Mouse (Mus musculus) adrenal gland, postnatal 25 days (tissue): Measurements from ENCODE around the gene Kmt2d. TPM values are rescaled to one million over a fixed set of nuclear protein-coding genes. Genes with fewer than 3 reads are reported as not detected.
"Not testable (repeated sequence)": the region's sequence is repeated elsewhere in the genome, so short reads cannot be mapped to it uniquely, and the experiment has no call there.

Experiments used
- DNase-seq: peaks from one replicate; pipeline ENCODE4 v3.0.0; 2021; ENCODE audit warnings: mixed read lengths
- total RNA-seq: library from RNA; stranded (reverse); gene quantifications from 2 replicates; pipeline ENCODE4 v1.2.3, GENCODE M21; 2021

Gene Kmt2d
- total RNA-seq, 1 experiment from 2014 or later = 83.0 TPM

- DNase-seq = peak; percentile 97
Observed at GRCm38 (mm10) chr15:98830736-98831683, 40.0 kb downstream of the Kmt2d start, which contains the start of gene Prkag1. Gene Prkag1 (minus strand): TSS chr15:98831521.

- DNase-seq = no peak
Observed at GRCm38 (mm10) chr15:98827611-98828011, 43.4 kb downstream of the Kmt2d start.

- no peak for DNase-seq
Observed at GRCm38 (mm10) chr15:98823434-98823833, 47.6 kb downstream of the Kmt2d start.

- DNase-seq = no peak
Observed at GRCm38 (mm10) chr15:98822147-98822546, 48.9 kb downstream of the Kmt2d start.

- DNase-seq = no peak
Observed at GRCm38 (mm10) chr15:98821403-98821802, 49.6 kb downstream of the Kmt2d start.

GRCm38 (mm10) chr15:98820937-98821336 lies 50.1 kb downstream of the Kmt2d start:
- DNase-seq = no peak

- no peak for DNase-seq
Observed at GRCm38 (mm10) chr15:98818171-98818570, 52.8 kb downstream of the Kmt2d start.

- DNase-seq = no peak
Observed at GRCm38 (mm10) chr15:98812741-98813424, 58.1 kb downstream of the Kmt2d start.

- not testable (repeated sequence) for DNase-seq
Observed at GRCm38 (mm10) chr15:98810212-98810611, 60.8 kb downstream of the Kmt2d start.

- DNase-seq = no peak
Observed at GRCm38 (mm10) chr15:98809390-98809789, 61.6 kb downstream of the Kmt2d start, which contains the start of gene Ddn. Gene Ddn (minus strand): TSS chr15:98809490.

GRCm38 (mm10) chr15:98808651-98809134 lies 62.3 kb downstream of the Kmt2d start:
- DNase-seq = no peak

GRCm38 (mm10) chr15:98807895-98808650 lies 62.9 kb downstream of the Kmt2d start:
- DNase-seq = peak; percentile 47

GRCm38 (mm10) chr15:98806809-98807770 lies 63.9 kb downstream of the Kmt2d start:
- DNase-seq = no peak

- DNase-seq = no peak
Observed at GRCm38 (mm10) chr15:98806071-98806808, 64.8 kb downstream of the Kmt2d start.

- DNase-seq = peak; percentile 78
Observed at GRCm38 (mm10) chr15:98805324-98806040, 65.5 kb downstream of the Kmt2d start.

GRCm38 (mm10) chr15:98804054-98804453 lies 67.0 kb downstream of the Kmt2d start:
- peak; percentile 89 for DNase-seq

GRCm38 (mm10) chr15:98802926-98803325 lies 68.1 kb downstream of the Kmt2d start:
- DNase-seq = no peak

GRCm38 (mm10) chr15:98799396-98799795 lies 71.6 kb downstream of the Kmt2d start:
- peak; percentile 84 for DNase-seq

- DNase-seq = no peak
Observed at GRCm38 (mm10) chr15:98798903-98799302, 72.1 kb downstream of the Kmt2d start.
